Mouse (Mus musculus) gastrocnemius, postnatal 25 days (tissue): ENCODE measurements around the gene Taco1. TPM values are rescaled to one million over a fixed set of nuclear protein-coding genes. Genes with fewer than 3 reads are reported as not detected.
"Not testable (repeated sequence)": the region's sequence is repeated elsewhere in the genome, so short reads cannot be mapped to it uniquely, and the experiment has no call there.

Source experiments
- DNase-seq: peaks from one replicate; pipeline ENCODE4 v3.0.0; 2022
- total RNA-seq, 2 experiments: library from RNA; stranded (reverse); gene quantifications; 1 replicate in 1 of 2; 2 replicates in 1 of 2; pipeline ENCODE4 v1.2.3; 2021

The Taco1 gene
- total RNA-seq, 2 experiments from 2014 or later = 42.1 to 44.3 TPM

DNA sequence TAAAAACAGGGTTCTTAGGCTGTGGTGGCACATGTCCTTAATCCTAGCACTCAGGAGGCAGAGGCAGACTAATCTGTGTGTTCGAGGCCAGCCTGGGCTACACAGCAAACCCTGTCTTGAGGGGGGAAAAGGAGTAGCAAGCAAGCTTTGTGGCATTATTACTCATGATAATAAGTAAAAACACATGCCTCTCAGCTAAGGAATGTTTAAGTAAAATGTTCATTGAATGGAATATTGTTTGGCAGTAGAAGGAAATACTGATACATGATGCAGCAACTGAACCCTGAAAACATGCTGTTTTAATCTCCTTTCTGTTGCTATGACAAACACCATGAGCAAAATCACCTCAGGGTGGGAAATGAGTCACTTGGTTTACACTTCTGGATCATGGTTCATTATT is 4.5 kb upstream of the Taco1 start:
- DNase-seq = no peak

DNA sequence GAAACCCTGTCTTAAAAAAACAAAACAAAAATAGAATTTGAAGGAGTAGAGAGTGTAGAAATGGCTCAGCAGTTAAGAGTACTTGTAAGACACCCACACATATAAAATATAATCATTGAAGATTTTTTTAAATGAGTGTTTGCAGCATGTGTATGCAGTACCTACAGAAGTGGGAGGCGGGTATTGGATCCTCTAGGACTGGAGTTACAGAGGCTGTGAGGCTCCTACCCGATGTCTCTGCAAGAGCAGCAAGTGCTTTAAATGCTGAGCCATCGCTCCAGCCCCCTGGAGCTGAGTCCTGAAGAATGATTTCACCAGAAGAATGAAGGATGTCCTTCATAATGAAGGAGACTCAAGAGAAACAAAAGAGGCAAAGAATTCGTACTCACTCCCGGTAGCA is 2.1 kb upstream of the Taco1 start:
- DNase-seq = no peak

DNA sequence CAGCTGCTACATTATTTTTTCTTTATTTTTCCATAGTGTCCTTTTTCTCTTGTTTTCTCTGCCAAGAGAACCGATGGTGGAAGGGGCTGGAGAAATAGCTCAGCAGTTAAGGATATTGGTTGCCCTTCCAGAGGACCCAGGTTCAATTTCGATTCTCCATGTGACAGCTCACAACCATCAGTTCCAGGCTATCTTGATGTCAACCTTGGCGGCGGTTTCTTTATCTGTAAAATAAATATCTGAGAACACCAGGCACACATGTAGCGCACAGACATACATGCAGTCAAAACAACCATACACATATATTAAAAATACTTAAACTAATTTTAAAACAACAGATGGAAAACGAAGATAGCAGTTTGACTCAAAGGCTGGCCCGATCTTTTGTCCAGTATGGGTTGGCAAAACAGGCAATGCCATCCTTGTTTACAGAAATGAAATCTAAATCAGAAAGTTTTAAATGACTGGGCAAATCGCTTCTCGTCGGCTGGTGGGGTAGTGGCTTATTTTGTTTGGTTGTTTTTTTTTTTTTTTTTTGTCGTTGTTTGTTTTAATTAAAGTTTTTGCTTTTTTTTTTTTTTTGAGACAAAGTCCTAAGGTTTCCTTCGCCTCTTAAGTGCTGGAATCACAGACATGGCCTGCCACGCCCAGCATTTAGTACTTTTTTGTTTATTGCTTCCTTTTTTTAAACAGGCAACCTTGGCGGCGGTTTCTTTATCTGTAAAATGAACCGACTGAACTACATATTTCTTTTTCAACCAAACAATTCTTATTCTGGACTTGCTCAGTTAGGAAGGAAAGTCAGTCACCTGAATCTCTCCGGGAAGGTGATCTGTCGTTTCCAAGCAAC is 563 bp upstream of the Taco1 start:
- DNase-seq = no peak

DNA sequence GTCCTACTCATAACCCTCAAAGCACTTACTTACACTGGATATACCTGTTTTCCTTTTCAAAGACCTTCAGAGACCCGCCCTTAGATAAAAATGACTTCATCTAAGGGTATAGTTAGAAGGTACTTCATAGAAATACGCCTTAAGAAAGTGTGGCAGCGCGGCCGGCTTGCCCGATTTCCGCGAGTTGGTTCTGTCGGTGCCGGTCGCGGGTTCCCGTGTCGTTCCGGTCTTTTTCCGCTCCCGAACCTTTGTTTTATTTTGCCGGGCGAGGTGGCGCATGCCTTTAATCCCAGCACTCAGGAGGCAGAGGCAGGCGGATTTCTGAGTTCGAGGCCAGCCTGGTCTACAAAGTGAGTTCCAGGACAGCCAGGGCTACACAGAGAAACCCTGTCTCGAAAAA is 755 bp downstream of the Taco1 start:
- DNase-seq = not testable (repeated sequence)

DNA sequence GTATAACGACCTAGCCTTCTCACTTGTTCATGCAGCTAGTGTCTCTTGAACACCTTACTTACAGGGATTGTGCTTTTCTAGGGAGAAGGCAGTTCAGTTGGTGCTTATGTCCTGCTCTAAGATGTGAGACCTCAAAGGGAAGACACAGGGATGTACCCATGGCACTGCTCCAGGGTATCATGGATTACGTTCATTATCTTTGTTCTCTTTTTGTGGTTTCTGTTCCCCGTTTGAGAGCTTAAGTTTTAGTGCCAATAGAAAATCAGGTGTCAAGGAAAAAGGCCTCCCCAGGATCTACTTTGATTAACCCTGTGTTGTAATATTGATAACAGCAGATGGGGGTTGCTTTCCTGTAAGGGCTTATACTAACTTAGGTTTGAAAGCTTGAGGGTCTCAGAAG is 7.9 kb downstream of the Taco1 start:
- DNase-seq = no peak

DNA sequence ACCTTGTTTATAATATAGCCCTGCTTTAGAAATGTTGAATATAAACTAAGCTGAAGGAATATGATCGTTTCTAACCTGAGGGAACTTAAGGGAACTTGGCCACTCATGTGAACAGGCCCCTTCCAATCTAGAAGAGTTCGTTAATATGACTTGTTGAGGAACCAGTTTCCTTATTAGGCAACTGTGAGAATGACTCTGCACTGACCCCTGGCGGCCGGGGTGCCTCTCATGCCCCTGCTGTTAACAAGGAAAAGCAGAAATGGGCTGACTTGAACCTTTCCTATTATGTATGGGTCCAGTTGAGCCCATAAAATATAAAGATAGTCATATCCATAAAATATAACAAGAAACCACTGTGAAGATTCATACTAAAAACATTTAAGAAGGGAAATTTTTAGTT is 10.5 kb downstream of the Taco1 start:
- DNase-seq = peak; percentile 23

DNA sequence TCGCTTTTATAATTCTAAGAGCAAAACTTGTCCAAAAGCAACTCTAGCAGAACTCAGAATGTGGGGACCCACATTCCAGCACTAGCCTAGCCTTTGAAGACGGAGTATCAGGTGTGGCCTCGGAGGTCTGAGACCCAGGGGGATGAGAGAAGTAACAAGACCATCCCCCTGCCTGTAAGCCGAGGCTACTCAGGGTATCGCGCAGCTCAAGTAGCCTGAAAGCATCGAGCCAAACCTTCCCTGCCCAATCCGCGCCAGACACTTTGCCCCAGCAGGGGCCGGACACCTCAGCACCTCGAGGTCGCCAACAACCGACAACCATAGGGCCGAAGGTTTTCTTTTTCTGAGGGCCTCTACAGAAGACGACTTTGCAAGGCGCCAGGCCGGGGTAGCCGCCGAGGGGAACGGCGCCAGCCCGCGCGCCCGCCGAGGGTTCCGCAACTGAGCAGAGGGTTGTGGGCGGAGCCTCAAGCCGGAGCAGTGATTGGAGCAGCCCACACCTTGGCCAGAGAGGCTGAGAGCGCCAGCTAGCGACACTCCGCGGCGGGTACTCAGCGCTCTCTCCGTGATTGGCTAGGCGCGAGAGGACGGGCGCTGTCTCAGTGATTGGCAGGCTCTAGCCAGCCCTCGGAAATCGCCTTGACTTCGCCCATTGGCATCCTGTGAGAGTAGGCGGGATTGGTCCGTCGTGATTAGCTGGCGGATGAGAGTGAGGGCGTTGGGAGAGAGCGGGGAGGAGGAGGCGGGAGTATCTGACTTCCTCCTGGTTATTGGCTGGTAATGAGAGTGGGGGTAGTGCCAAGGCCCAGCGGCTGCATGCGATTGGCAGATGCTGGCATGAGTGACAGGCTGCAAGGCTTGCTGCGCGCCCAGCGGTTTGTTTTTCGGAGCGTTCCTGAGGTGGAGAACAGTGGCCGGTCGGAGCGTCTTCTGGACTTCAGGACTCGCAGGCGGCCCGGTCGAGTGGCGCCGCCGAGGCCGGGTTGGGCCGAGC is 18.1 kb downstream of the Taco1 start, which contains the start of gene Map3k3:
TSS of gene Map3k3 (plus strand) at position 906 of the 994 bp plus-strand sequence.
- DNase-seq = peak; percentile 100

DNA sequence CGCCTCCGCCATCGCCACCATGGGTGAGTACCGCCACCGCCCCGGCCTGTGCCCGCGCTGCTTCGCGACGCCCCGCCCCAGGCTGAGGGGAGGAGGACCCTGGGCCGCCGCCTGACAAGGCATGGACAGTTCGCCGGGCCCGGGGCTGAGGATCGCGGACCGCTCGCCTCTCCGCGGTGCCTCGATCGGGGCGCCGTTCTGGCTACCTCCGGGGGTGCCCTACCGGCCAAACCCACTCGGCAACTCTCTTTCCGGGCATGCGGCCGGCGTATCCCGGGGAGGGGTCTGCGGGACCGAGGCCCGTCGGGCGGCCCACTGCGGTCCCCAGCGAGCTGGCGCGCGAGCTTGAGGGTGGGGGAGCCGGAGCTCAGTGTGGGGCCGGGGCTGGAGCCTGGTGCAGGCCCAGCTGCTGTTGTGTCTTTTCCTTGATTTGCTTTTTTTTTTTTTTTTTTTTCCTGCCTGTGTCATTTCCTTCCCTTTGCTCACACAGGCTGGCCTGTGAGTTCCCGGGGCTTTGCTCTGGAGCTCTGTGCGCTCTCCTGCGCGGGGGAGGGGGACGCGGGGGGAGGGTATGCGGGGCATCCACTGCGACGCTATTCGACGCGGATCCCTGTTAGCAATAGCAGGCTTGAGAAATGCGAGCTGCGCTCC is 19.2 kb downstream of the Taco1 start:
- peak; percentile 82 for DNase-seq

DNA sequence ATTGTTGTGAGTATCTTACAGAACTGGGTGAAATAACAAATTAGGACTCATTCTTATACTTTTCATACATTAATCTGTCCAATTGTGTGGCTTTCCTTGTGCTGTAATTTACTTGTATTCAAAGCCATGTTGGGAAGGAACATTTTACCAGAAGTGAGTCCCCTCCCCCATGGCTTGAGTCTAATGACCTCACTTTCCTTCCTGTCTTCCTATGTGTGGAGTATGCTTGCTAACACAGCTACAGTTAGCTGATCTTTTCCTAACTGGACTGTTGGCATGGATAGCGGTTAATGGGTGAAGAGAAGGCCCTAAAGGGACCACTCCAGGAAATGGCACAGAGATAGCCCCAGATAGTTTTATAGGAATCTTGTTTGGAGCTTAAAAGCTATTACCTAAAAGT is 32.4 kb downstream of the Taco1 start:
- no peak for DNase-seq

DNA sequence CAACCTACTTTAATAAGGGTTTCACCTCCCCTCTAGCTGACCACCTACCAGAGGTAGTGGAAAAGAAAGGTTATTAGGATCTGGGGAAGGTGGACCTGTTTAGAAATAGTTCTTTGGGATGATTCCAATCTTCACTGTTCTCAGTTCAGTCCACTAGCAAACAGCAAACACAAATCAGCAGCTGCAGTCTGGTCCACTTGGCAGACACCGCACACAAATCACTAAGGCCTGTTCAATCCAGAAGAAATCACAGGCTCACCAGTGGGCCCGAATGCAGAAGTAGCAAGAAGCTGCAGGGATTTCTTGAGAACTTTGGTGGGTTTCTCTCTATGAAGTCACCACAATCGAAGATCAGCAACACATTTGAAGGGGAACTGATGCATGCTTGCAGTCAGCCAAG is 37.0 kb downstream of the Taco1 start:
- DNase-seq = no peak

DNA sequence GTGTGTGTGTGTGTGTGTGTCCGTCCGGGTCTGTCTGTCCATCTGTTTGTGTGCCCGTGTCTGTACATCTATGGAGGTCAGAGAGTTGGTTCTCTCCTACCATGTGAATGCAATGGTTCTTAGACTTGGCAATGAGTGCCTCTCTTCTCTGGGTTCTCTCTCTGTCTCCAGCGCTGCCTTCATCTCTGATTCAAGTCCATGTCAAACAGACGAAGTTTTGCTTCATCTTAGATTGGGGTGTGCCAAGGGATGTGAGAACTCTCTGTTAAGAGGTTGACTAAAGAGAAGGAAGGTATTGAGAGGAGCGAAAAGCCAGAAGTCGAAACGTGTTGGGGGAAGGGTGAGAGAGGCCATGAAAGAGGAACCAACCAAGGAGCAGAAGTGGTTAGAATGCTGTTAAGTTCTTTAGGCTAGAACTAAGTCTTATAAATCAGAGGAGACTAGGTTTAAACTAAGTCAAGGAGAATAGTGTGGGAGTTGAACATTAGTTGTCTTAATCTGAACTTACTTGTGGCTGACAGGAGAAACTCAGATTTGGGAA is 40.3 kb downstream of the Taco1 start:
- DNase-seq = no peak

DNA sequence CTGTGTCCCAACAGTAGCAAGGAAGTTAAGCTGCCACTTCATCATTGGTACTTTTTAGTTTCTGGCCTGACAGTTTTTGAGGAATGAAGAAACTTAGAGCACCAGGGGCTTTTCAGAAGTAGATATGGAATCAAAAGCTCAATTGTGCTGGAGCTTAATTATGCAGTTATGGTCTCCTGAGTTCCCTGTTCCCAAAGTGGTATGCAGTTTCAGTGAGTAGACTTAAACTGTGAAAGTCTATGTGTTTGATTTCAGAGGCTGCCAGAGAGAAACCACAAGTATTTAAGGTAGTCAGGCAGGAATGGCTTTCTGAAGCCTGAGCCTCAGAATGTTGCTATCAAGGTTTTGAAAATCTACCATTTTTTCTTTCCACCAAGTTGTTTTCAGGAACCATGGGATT is 45.8 kb downstream of the Taco1 start:
- no peak for DNase-seq

DNA sequence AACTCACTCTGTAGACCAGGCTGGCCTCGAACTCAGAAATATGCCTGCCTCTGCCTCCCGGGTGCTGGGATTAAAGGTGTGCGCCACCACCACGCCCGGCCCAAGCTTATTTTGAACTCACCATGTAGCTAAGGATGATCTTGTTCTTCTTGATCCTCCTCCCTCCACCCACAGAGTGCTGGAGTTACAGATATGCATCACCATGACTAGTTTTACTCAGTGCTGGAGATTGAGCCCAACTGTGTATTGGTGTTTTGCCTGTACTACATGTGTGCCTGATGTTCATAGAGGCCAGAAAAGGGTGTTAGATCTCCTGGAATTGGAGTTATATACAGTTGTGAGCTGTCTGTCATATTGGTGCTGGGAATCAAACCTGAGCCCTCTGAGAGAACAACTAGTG is 56.4 kb downstream of the Taco1 start:
- no peak for DNase-seq

DNA sequence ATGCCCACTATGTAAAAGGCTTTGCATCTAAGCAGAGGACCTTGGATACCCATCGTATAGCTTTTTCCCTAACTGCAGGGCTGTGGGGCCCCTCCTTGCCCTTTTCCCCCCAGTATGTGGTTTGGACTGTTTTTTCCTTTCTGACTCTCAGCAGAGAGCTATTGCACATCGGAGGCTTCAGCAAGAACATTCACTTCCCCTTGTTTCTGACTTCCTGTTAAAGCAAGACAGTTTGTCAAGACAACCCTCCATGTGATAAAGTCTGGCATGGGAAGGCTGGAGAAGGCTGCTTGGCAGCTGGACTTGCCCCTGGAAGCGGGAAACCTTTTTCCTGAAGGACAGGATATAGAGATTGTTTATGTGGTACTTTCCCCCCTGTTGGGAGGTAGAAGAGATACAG is 56.9 kb downstream of the Taco1 start:
- peak; percentile 9 for DNase-seq

Other genes with a start within 250 kb of the Taco1 start
- 1 to 10 TPM; 4.2 to 6.6 TPM for gene Cyb561, start 112.7 kb upstream of the Taco1 start, total RNA-seq
- 10 to 100 TPM; 31.1 to 33.9 TPM for gene Ace, start 98.1 kb upstream of the Taco1 start, total RNA-seq
- not detected for gene Ace3, start 71.4 kb upstream of the Taco1 start, total RNA-seq
- not detected for gene Kcnh6, start 57.9 kb upstream of the Taco1 start, total RNA-seq
- 10 to 100 TPM; 25.9 to 26.1 TPM for gene Dcaf7, start 29.2 kb upstream of the Taco1 start, total RNA-seq
- gene Map3k3, start 18.6 kb downstream of the Taco1 start, total RNA-seq = 10 to 100 TPM; 18.5 to 20.8 TPM
- gene Gm10840, start 94.8 kb downstream of the Taco1 start, total RNA-seq = not detected
- gene Limd2, start 94.8 kb downstream of the Taco1 start, total RNA-seq = 1 to 10 TPM; 1.9 to 3.3 TPM
- gene Strada, start 136.1 kb downstream of the Taco1 start, total RNA-seq = 10 to 100 TPM in 1 of 2 experiments, 1 to 10 TPM in 1; 9.8 to 10.2 TPM
- 10 to 100 TPM; 58.1 to 69.1 TPM for gene Ccdc47, start 150.3 kb downstream of the Taco1 start, total RNA-seq
- 10 to 100 TPM; 20.2 to 20.7 TPM for gene Ddx42, start 150.9 kb downstream of the Taco1 start, total RNA-seq
- 10 to 100 TPM; 19.4 to 21.9 TPM for gene Ftsj3, start 190.0 kb downstream of the Taco1 start, total RNA-seq
- 100 to 1,000 TPM; 126 to 130 TPM for gene Psmc5, start 190.1 kb downstream of the Taco1 start, total RNA-seq
- 10 to 100 TPM; 10.3 to 16.6 TPM for gene Smarcd2, start 206.9 kb downstream of the Taco1 start, total RNA-seq
- under 1 TPM in 1 of 2 experiments, not detected in 1; 0.08 TPM for gene Tcam1, start 210.6 kb downstream of the Taco1 start, total RNA-seq
- not detected for gene Gh, start 235.8 kb downstream of the Taco1 start, total RNA-seq
- under 1 TPM; 0.51 to 0.70 TPM for gene Cd79b, start 248.7 kb downstream of the Taco1 start, total RNA-seq